Mouse (Mus musculus) G1E (cell line): ENCODE measurements around the gene Ddx19b.

Experiments used
- CTCF ChIP-seq: IDR thresholded peaks from 2 replicates; pipeline ENCODE4 v1.5.1; 2012; ENCODE audit warnings: low read depth, low read length, inconsistent platforms, mixed read lengths
- GATA1 ChIP-seq: IDR thresholded peaks from 2 replicates; pipeline ENCODE4 v1.6.1; 2012; ENCODE audit warnings: borderline replicate concordance, low read length, inconsistent platforms, mixed read lengths
- POLR2AphosphoS5 ChIP-seq: IDR thresholded peaks from 2 replicates; pipeline ENCODE4 v1.6.1; 2012; ENCODE audit warnings: low read depth, low read length, inconsistent platforms; ENCODE audit not compliant: insufficient replicate concordance
- TAL1 ChIP-seq: conservative IDR thresholded peaks from 2 replicates; pipeline ENCODE4 v1.6.1; 2012; ENCODE audit warnings: low read depth, low read length, inconsistent platforms, mixed read lengths

DNA sequence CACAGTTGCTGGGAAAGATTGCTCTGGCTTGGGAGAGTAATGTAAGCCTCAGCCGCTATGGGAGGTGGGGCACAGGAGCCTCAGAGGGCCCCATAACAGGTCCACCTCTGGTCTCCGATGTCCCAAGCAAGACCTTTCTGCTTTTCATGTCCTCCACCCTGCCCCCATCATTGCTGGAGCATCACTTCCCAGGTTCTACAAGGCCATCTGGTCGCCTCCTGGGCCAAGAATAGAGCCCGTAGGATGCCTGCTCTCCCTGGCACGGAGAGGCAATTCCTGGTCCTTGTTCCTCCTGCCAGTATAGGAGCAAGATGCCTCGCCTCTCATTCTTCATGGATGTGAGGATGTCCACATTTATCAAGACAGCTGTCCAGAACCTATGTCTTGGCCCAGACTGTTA, 71.6 kb downstream of the Ddx19b start:
- TF ChIP-seq CTCF (no peak), TAL1 (no peak), POLR2AphosphoS5 (no peak), GATA1 (no peak)
